Mouse (Mus musculus): ENCODE measurements around the gene Mprip. TPM values are rescaled to one million over a fixed set of nuclear protein-coding genes. Genes with fewer than 3 reads are reported as not detected.
"Not testable (repeated sequence)": the region's sequence is repeated elsewhere in the genome, so short reads cannot be mapped to it uniquely, and the experiment has no call there.

Mprip gene
- 111 TPM in 1 of 2 replicates, not detected in the other for polyA plus RNA-seq (2012; ENCODE audit: insufficient read depth, insufficient read length, low replicate concordance, missing spikeins)

- WGBS, result 82% methylated on average over 3 of the region's 3 CpGs
- Histone ChIP-seq H3K4me3 (ENCODE audit: insufficient read depth, low read depth, low read length) (peak within 1 kb of the TSS; percentile 66), H3K27ac (ENCODE audit: insufficient read depth, low read depth, low read length) (peak within 1 kb of the TSS; percentile 44), H3K4me1 (ENCODE audit: control insufficient read depth, insufficient read depth, low read length) (peaks cover 5% of the 10 kb centered on the region)
- TF ChIP-seq CTCF (IDR thresholded peaks at IDR 0.05; ENCODE audit: insufficient read depth, low read depth, low read length) (no peak), POLR2A (IDR thresholded peaks at IDR 0.05; ENCODE audit: insufficient read depth, low read depth, low read length) (no peak)
Measured at GRCm38 (mm10) chr11:59661005-59661404, at the start of gene Mprip. Gene Mprip, plus strand, starts transcription at chr11:59661305.

- no peak overlapping the region for H3K27ac ChIP-seq (ENCODE audit: insufficient read depth, low read depth, low read length)
- TF ChIP-seq CTCF (IDR thresholded peaks at IDR 0.05; ENCODE audit: insufficient read depth, low read depth, low read length) (no peak), POLR2A (IDR thresholded peaks at IDR 0.05; ENCODE audit: insufficient read depth, low read depth, low read length) (no peak)
- 89% methylated on average over 5 of the region's 5 CpGs for WGBS
- no peaks in the 10 kb centered on the region for H3K4me1 ChIP-seq (ENCODE audit: control insufficient read depth, insufficient read depth, low read length)
- no peak overlapping the region for H3K4me3 ChIP-seq (ENCODE audit: insufficient read depth, low read depth, low read length)
Measured at GRCm38 (mm10) chr11:59611646-59612045, 49.5 kb upstream of the Mprip start.

- Histone ChIP-seq H3K4me1 (ENCODE audit: control insufficient read depth, insufficient read depth, low read length) (no peaks in the 10 kb centered on the region), H3K27ac (ENCODE audit: insufficient read depth, low read depth, low read length) (no peak overlapping the region), H3K4me3 (ENCODE audit: insufficient read depth, low read depth, low read length) (no peak overlapping the region)
- 19% methylated on average over 4 of the region's 4 CpGs for WGBS
- TF ChIP-seq CTCF (IDR thresholded peaks at IDR 0.05; ENCODE audit: insufficient read depth, low read depth, low read length), result no peak
- TF ChIP-seq POLR2A (IDR thresholded peaks at IDR 0.05; ENCODE audit: insufficient read depth, low read depth, low read length), result no peak
Measured at GRCm38 (mm10) chr11:59614120-59614519, 47.0 kb upstream of the Mprip start.

GRCm38 (mm10) chr11:59616986-59617385 lies 44.1 kb upstream of the Mprip start:
- H3K4me3 ChIP-seq (ENCODE audit: insufficient read depth, low read depth, low read length); H3K27ac ChIP-seq (ENCODE audit: insufficient read depth, low read depth, low read length); H3K4me1 ChIP-seq (ENCODE audit: control insufficient read depth, insufficient read depth, low read length): not testable (repeated sequence)
- 93% methylated on average over 2 of the region's 2 CpGs for WGBS

- no peak for TF ChIP-seq POLR2A (IDR thresholded peaks at IDR 0.05; ENCODE audit: insufficient read depth, low read depth, low read length)
- no peak for TF ChIP-seq CTCF (IDR thresholded peaks at IDR 0.05; ENCODE audit: insufficient read depth, low read depth, low read length)
- Histone ChIP-seq H3K4me1 (ENCODE audit: control insufficient read depth, insufficient read depth, low read length) (no peaks in the 10 kb centered on the region), H3K27ac (ENCODE audit: insufficient read depth, low read depth, low read length) (no peak overlapping the region), H3K4me3 (ENCODE audit: insufficient read depth, low read depth, low read length) (no peak overlapping the region)
- WGBS, result 76% methylated on average over 3 of the region's 3 CpGs
Measured at GRCm38 (mm10) chr11:59622214-59622613, 38.9 kb upstream of the Mprip start.

- Histone ChIP-seq H3K27ac (ENCODE audit: insufficient read depth, low read depth, low read length) (no peak overlapping the region), H3K4me3 (ENCODE audit: insufficient read depth, low read depth, low read length) (no peak overlapping the region), H3K4me1 (ENCODE audit: control insufficient read depth, insufficient read depth, low read length) (no peaks in the 10 kb centered on the region)
- TF ChIP-seq POLR2A (IDR thresholded peaks at IDR 0.05; ENCODE audit: insufficient read depth, low read depth, low read length) (no peak), CTCF (IDR thresholded peaks at IDR 0.05; ENCODE audit: insufficient read depth, low read depth, low read length) (no peak)
- WGBS, result 26% methylated on average over 6 of the region's 6 CpGs
Measured at GRCm38 (mm10) chr11:59624017-59624630, 37.0 kb upstream of the Mprip start.

- 81% methylated on average over 7 of the region's 7 CpGs for WGBS
- TF ChIP-seq POLR2A (IDR thresholded peaks at IDR 0.05; ENCODE audit: insufficient read depth, low read depth, low read length), result no peak
- no peak for TF ChIP-seq CTCF (IDR thresholded peaks at IDR 0.05; ENCODE audit: insufficient read depth, low read depth, low read length)
- Histone ChIP-seq H3K27ac (ENCODE audit: insufficient read depth, low read depth, low read length) (no peak overlapping the region), H3K4me3 (ENCODE audit: insufficient read depth, low read depth, low read length) (no peak overlapping the region), H3K4me1 (ENCODE audit: control insufficient read depth, insufficient read depth, low read length) (no peaks in the 10 kb centered on the region)
Measured at GRCm38 (mm10) chr11:59626192-59626591, 34.9 kb upstream of the Mprip start.

GRCm38 (mm10) chr11:59628177-59628576 lies 32.9 kb upstream of the Mprip start:
- H3K4me3 ChIP-seq (ENCODE audit: insufficient read depth, low read depth, low read length), result no peak overlapping the region
- no peaks in the 10 kb centered on the region for H3K4me1 ChIP-seq (ENCODE audit: control insufficient read depth, insufficient read depth, low read length)
- TF ChIP-seq POLR2A (IDR thresholded peaks at IDR 0.05; ENCODE audit: insufficient read depth, low read depth, low read length) (no peak), CTCF (IDR thresholded peaks at IDR 0.05; ENCODE audit: insufficient read depth, low read depth, low read length) (no peak)
- WGBS, result 64% methylated on average over 5 of the region's 5 CpGs
- no peak overlapping the region for H3K27ac ChIP-seq (ENCODE audit: insufficient read depth, low read depth, low read length)

- no peak overlapping the region for H3K27ac ChIP-seq (ENCODE audit: insufficient read depth, low read depth, low read length)
- TF ChIP-seq POLR2A (IDR thresholded peaks at IDR 0.05; ENCODE audit: insufficient read depth, low read depth, low read length) (no peak), CTCF (IDR thresholded peaks at IDR 0.05; ENCODE audit: insufficient read depth, low read depth, low read length) (no peak)
- WGBS, result 62% methylated on average over 5 of the region's 5 CpGs
Measured at GRCm38 (mm10) chr11:59629871-59630270, 31.2 kb upstream of the Mprip start.

GRCm38 (mm10) chr11:59631980-59632379 lies 29.1 kb upstream of the Mprip start:
- 86% methylated on average over 4 of the region's 4 CpGs for WGBS
- Histone ChIP-seq H3K4me1 (ENCODE audit: control insufficient read depth, insufficient read depth, low read length) (peaks cover 5% of the 10 kb centered on the region), H3K4me3 (ENCODE audit: insufficient read depth, low read depth, low read length) (no peak overlapping the region), H3K27ac (ENCODE audit: insufficient read depth, low read depth, low read length) (no peak overlapping the region)
- no peak for TF ChIP-seq CTCF (IDR thresholded peaks at IDR 0.05; ENCODE audit: insufficient read depth, low read depth, low read length)
- TF ChIP-seq POLR2A (IDR thresholded peaks at IDR 0.05; ENCODE audit: insufficient read depth, low read depth, low read length), result no peak

More at GRCm38 (mm10) chr11:59629871-59630270, 31.2 kb upstream of the Mprip start:
- no peak overlapping the region for H3K4me3 ChIP-seq (ENCODE audit: insufficient read depth, low read depth, low read length)
- H3K4me1 ChIP-seq (ENCODE audit: control insufficient read depth, insufficient read depth, low read length), result no peaks in the 10 kb centered on the region
